Mouse (Mus musculus) embryonic facial prominence, embryonic 10.5 days (tissue): ENCODE results near the gene Snip1. TPM values are rescaled to one million over a fixed set of nuclear protein-coding genes. Genes with fewer than 3 reads are reported as not detected.

ENCODE experiments used
- DNase-seq: peaks from one replicate; pipeline ENCODE4 v3.0.0-alpha.2; 2017; ENCODE audit warnings: low spot score
- H3K27ac ChIP-seq: fragments of 300-500 bp; sonication (generic); replicated peaks from 2 replicates; pipeline ENCODE4 v1.5.1; 2016; ENCODE audit warnings: mild to moderate bottlenecking
- H3K27me3 ChIP-seq: fragments of 300-500 bp; sonication (generic); replicated peaks from 2 replicates; pipeline ENCODE4 v1.6.1; 2016; ENCODE audit warnings: low read depth, mild to moderate bottlenecking; ENCODE audit not compliant: poor library complexity, severe bottlenecking
- H3K36me3 ChIP-seq: fragments of 300-500 bp; sonication (generic); replicated peaks from 2 replicates; pipeline ENCODE4 v1.6.1; 2016; ENCODE audit warnings: mild to moderate bottlenecking, moderate library complexity
- H3K4me1 ChIP-seq: fragments of 300-500 bp; sonication (generic); 2 replicates; pipeline ENCODE4 v1.6.1; 2016
- H3K4me3 ChIP-seq: fragments of 300-500 bp; sonication (generic); 2 replicates; pipeline ENCODE4 v1.5.1; 2016; ENCODE audit warnings: mild to moderate bottlenecking, moderate library complexity
- H3K9me3 ChIP-seq: fragments of 300-500 bp; sonication (generic); 2 replicates; pipeline ENCODE4 v1.6.1; 2016; ENCODE audit warnings: mild to moderate bottlenecking
- WGBS: fragments of 180-500 bp; shearing (Covaris S2); methylation state at CpG from one replicate; pipeline ENCODE4 v1.1.7; 2016; 5-methylcytosine and 5-hydroxymethylcytosine counted together
- polyA plus RNA-seq: library from polyadenylated mRNA; unstranded; fragments of >200 nt; fragmentation: Nextera tagmentation; extraction: Ambion mirVana; gene quantifications from 2 replicates; pipeline ENCODE4 v1.2.1, GENCODE M21; 2016

Snip1 gene
- polyA plus RNA-seq, 1 experiment from 2014 or later: 34.9 TPM

DNA sequence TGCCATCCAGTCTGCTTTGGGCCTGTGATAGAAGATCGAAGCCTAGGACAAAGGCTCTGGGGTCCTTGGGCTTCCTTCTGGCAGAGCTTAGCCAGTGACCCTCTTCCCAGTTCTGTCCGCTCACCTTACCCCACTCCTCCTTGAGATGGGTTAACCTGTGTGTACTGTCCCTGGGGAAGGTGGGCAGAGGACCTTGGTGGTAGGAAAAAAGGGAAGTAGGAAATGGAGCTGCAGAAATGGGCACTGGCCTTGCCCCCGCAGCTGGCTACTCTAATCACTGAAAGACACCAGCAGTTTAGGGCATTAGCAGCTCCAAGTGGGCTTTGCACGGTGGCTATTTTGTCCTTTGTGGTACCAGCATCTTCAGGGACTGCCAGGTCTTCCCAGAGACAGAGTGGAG lies 48.6 kb downstream of the Snip1 start:
- DNase-seq: no peak
- Histone ChIP-seq H3K9me3 (no peaks in the 10 kb centered on the region), H3K4me3 (no peak overlapping the region), H3K4me1 (peaks cover 33% of the 10 kb centered on the region), H3K27ac (peak overlapping the region; percentile 5; the same call in 1 of the 2 replicates), H3K27me3 (peaks cover 16% of the 10 kb centered on the region; the same call in 1 of the 2 replicates), H3K36me3 (peaks cover 21% of the 10 kb centered on the region)
- WGBS: 81% methylated on average over 4 of the region's 4 CpGs

DNA sequence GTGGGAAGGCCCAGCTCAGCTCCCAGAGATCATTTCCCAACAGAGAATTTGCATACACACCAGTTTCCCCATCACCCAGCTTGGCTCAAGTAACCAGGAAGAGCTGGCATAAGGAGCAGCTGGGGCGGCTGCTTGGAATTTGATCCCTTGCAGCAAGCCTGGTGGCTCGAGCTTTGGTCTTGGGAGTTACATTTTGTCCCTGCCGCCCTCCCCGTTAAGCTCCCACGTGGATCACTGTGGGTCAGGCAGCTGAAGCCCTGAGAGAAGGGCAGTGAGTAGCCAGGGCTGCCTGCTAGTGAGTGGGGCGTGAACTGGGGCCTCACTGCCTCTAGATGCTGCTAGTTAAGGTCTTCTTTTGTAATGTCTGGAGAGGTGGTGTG lies 49.2 kb downstream of the Snip1 start:
- 33% methylated on average over 6 of the region's 6 CpGs for WGBS
- peak overlapping the region; percentile 35; the same call in 1 of the 2 replicates for H3K27ac ChIP-seq
- DNase-seq: no peak

DNA sequence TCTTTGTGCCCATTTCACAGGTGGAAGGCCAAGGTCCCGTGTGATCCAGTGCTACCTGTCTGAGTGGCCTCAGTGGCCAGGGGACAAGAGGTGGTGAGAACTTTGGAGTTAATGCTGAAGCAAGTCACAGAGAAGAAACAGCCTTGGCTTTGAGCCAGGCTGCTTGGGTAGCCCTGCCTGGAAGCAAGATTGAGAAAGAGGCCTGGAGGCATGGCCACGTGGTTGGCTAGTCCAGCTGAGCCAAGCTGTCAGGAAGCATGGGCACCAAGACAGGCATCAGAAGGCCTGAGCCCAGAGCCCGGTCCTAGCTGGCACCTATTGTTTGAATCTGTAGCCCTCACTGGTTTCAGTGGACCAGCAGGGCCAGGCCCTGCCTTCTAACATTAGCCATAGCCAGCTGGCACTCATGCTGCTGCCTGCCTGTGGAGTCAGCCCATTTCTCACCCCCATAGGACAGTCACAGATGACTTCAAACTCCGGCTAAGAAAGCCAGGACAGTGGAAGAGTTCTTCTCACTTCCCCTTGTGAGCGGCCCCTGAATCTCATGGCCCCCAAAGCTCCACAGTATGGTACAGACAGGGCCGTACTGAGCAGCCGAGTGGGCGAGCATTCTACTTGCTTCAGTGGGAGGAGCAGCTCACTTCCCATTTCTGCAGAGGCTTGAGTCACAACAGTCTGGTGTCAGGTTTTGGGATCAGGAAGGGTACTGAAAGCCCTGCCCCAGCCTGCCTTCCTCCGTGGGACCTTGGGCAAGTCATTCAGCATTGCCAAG lies 49.8 kb downstream of the Snip1 start:
- H3K27me3 ChIP-seq: peaks cover 17% of the 10 kb centered on the region; the same call in 1 of the 2 replicates
- H3K4me1 ChIP-seq: peaks cover 33% of the 10 kb centered on the region
- 80% methylated on average over 9 of the region's 9 CpGs for WGBS
- peak overlapping the region; percentile 35 for H3K27ac ChIP-seq
- H3K36me3 ChIP-seq: peaks cover 9% of the 10 kb centered on the region
- no peaks in the 10 kb centered on the region for H3K9me3 ChIP-seq
- no peak overlapping the region for H3K4me3 ChIP-seq
- no peak for DNase-seq

More for the DNA sequence above, 49.2 kb downstream of the Snip1 start:
- no peak overlapping the region for H3K4me3 ChIP-seq
- H3K36me3 ChIP-seq: peaks cover 15% of the 10 kb centered on the region
- no peaks in the 10 kb centered on the region for H3K9me3 ChIP-seq
- peaks cover 33% of the 10 kb centered on the region for H3K4me1 ChIP-seq
- H3K27me3 ChIP-seq: peaks cover 17% of the 10 kb centered on the region; the same call in 1 of the 2 replicates

DNA sequence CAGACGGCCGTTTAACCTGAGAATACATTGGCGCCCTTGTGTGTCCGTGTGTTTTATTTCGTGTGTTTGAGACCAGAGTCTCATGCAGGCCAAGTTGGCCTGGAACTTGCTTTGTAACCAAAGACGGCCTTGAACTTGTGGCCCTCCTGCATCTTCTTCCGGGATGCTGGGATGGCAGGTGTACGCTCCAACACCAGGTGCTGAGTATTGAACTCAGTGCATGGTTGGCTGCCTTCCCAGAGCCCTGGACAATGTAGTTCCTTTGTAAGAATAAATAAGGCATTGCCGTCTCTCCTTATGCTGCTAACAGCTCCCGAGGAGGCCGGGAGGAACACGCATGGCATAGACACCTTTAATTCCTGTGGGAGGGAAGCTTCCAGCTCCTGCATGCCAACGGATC lies 50.5 kb downstream of the Snip1 start:
- peaks cover 35% of the 10 kb centered on the region for H3K4me1 ChIP-seq
- peaks cover 3% of the 10 kb centered on the region for H3K36me3 ChIP-seq
- H3K27ac ChIP-seq: no peak overlapping the region
- H3K9me3 ChIP-seq: no peaks in the 10 kb centered on the region
- no peak overlapping the region for H3K4me3 ChIP-seq
- H3K27me3 ChIP-seq: peaks cover 17% of the 10 kb centered on the region; the same call in 1 of the 2 replicates
- 85% methylated on average over 13 of the region's 13 CpGs for WGBS
- DNase-seq: no peak

DNA sequence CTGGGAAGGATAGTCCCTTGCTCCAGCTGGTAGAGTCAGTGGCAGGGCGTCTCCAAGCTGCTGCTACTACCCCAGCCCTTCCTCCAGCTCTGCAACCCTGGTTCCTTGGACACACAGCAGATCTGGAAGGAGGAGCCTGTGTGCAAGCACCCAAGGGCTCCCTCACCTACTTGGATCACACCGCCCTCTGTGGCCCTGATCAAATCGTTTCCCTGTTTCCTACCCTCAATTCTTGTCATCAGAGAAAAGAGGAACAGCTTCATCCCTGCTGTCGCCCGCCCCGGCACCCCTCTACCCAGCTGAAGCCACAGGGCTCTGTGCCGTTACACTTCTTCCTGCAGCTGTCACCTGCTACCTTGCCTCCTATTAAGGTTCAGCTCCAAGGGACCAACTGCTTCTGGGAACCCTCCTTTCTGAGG lies 51.4 kb downstream of the Snip1 start:
- Histone ChIP-seq H3K27me3 (peaks cover 17% of the 10 kb centered on the region; the same call in 1 of the 2 replicates), H3K9me3 (no peaks in the 10 kb centered on the region), H3K4me1 (peaks cover 45% of the 10 kb centered on the region), H3K4me3 (no peak overlapping the region), H3K27ac (no peak overlapping the region), H3K36me3 (no peaks in the 10 kb centered on the region; the same call in 1 of the 2 replicates)
- no peak for DNase-seq
- WGBS: 84% methylated on average over 7 of the region's 7 CpGs

DNA sequence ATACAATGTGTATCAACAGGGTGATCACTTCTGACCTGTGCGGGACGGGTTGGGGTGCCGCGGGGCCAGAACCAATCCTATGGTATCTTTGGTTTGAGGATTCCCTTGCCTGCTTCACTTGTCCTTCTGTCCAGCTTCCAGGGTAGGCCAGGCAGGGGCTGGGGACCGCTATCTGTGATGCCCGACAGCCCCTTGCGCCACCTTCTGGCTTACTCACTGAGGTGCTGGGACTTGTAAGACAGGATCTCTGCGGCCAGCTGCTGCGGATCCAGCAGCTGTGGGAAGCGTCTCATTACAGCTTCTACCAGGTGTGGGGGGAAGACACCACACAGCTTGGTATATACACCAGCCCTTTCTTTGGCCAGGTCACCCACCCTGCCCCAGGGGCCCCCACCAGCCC lies 52.6 kb downstream of the Snip1 start:
- Histone ChIP-seq H3K4me3 (no peak overlapping the region), H3K36me3 (no peaks in the 10 kb centered on the region; the same call in 1 of the 2 replicates), H3K4me1 (peaks cover 56% of the 10 kb centered on the region), H3K9me3 (no peaks in the 10 kb centered on the region), H3K27ac (no peak overlapping the region), H3K27me3 (peaks cover 21% of the 10 kb centered on the region; the same call in 1 of the 2 replicates)
- peak; percentile 63 for DNase-seq
- WGBS: 27% methylated on average over 10 of the region's 10 CpGs

DNA sequence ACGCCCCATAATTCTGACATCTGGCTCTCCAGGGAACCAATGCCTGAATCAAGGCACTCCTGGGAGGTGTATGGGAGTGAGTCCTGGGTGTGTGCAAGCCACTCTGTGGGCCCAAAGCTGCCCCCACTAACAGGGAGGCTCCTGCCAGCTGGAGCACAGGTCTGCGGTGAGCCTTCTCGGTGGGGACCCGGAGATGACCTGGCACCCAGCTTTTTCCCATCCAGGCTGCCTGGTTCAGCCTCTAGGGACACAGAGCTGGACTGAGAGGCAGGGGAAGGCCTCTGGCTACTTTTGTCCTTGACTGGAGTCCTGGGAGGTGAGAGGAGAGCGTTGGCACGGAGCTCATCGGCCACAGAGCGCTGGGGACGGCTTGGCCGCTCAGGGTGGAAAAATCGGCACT lies 53.2 kb downstream of the Snip1 start:
- no peaks in the 10 kb centered on the region; the same call in 1 of the 2 replicates for H3K36me3 ChIP-seq
- H3K27me3 ChIP-seq: peaks cover 27% of the 10 kb centered on the region
- WGBS: 93% methylated on average over 11 of the region's 11 CpGs
- H3K4me1 ChIP-seq: peaks cover 57% of the 10 kb centered on the region
- no peak for DNase-seq
- no peak overlapping the region for H3K27ac ChIP-seq
- H3K4me3 ChIP-seq: no peak overlapping the region
- no peaks in the 10 kb centered on the region for H3K9me3 ChIP-seq

DNA sequence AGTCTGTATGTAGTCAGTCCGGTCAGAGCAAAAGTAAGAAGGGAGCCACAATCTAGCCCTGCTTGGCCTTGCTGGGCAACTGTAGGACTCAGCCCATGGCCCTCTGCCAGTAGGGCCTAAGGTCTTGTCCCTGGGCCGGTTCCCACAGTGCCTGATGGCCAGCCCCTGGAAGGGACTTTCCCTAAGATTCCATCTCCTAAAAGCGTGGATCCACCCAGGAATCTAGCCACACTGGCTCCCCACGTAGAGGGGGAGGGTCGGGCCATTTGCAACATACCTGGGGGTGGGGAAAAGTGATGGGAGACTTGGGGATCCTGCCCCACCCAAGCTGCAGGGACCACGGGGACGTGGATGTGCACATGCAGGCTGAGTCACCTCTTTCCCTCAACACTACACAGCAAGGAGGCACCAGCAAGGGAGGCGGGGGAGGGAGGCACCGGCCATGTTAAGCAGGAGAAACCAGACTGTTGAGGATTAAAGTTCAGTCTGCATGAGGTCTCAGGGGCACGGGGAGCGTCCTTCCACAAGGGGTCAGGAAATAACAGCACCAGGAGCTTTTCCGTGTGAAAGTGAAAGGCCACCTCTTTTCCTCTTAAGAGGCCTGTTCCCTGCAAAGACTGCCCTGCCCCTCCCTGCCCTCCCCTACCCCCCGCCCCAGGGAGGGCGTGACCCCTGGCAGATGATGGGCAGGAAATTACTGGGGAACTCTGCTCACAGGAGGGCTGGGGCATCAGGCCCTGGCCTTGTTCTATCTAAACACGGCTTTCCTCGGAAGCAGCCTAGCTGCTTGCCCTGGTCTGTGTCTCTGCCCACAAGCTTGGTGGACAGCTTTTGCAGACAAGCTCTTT lies 56.2 kb downstream of the Snip1 start:
- DNase-seq: peak; percentile 58
- Histone ChIP-seq H3K9me3 (no peaks in the 10 kb centered on the region), H3K4me1 (peaks cover 56% of the 10 kb centered on the region), H3K4me3 (peak overlapping the region; percentile 27), H3K36me3 (no peaks in the 10 kb centered on the region; the same call in 1 of the 2 replicates), H3K27ac (peak overlapping the region; percentile 61), H3K27me3 (peaks cover 49% of the 10 kb centered on the region)
- 18% methylated on average over 16 of the region's 16 CpGs for WGBS

DNA sequence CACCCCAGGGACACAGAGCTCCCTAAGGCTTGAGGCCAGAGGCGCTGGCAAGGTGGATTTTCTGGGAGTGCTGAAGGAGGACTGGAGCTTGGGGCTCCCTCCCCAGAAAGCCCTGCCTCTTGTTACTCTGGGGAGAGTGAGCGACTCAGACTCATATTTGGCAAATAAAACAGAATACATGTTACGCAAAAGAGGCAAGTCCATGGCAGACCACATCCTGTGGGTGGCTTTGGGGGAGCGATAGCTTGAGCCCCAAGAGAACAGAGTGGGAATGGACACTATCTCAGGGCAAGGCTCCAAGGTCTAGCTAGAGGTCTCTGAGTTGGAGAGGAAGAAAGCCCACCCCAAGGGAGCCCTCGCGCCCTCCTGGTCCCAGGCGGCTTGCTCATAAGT lies 56.8 kb downstream of the Snip1 start:
- H3K4me3 ChIP-seq: peak overlapping the region; percentile 27
- no peaks in the 10 kb centered on the region for H3K9me3 ChIP-seq
- H3K27ac ChIP-seq: peak overlapping the region; percentile 61
- no peaks in the 10 kb centered on the region; the same call in 1 of the 2 replicates for H3K36me3 ChIP-seq
- no peak for DNase-seq
- 68% methylated on average over 7 of the region's 7 CpGs for WGBS
- peaks cover 54% of the 10 kb centered on the region for H3K27me3 ChIP-seq
- H3K4me1 ChIP-seq: peaks cover 62% of the 10 kb centered on the region

Other genes with a start within 250 kb of the Snip1 start
- gene Yrdc, start 216.0 kb upstream of the Snip1 start, polyA plus RNA-seq: 40.4 and 41.1 TPM in 2 replicates
- 38.9 and 40.3 TPM in 2 replicates for gene 1110065P20Rik, start 215.5 kb upstream of the Snip1 start, polyA plus RNA-seq
- 1.0 and 1.2 TPM in 2 replicates for gene Maneal, start 204.5 kb upstream of the Snip1 start, polyA plus RNA-seq
- gene Epha10, start 185.8 kb upstream of the Snip1 start, polyA plus RNA-seq: 1.1 and 1.6 TPM in 2 replicates
- gene 9930104L06Rik, start 129.6 kb upstream of the Snip1 start, polyA plus RNA-seq: 17.6 and 18.0 TPM in 2 replicates
- gene Cdca8, start 127.4 kb upstream of the Snip1 start, polyA plus RNA-seq: 230 and 239 TPM in 2 replicates
- 8.2 TPM in 2 replicates for gene Rspo1, start 80.2 kb upstream of the Snip1 start, polyA plus RNA-seq
- 93.7 and 101 TPM in 2 replicates for gene Gnl2, start 50.1 kb upstream of the Snip1 start, polyA plus RNA-seq
- gene Dnali1, start 969 bp upstream of the Snip1 start, polyA plus RNA-seq: 0.20 and 0.22 TPM in 2 replicates
- 80.7 and 84.3 TPM in 2 replicates for gene Meaf6, start 18.5 kb downstream of the Snip1 start, polyA plus RNA-seq
- 0.49 and 0.64 TPM in 2 replicates for gene Zc3h12a, start 61.2 kb downstream of the Snip1 start, polyA plus RNA-seq